Mouse (Mus musculus) cerebellum, adult 9-11 months (tissue): ENCODE data around the gene Eif2b5.

Experiments used
- DNase-seq: peaks from one replicate; pipeline ENCODE4 v3.0.0; 2022

Eif2b5 gene

DNA sequence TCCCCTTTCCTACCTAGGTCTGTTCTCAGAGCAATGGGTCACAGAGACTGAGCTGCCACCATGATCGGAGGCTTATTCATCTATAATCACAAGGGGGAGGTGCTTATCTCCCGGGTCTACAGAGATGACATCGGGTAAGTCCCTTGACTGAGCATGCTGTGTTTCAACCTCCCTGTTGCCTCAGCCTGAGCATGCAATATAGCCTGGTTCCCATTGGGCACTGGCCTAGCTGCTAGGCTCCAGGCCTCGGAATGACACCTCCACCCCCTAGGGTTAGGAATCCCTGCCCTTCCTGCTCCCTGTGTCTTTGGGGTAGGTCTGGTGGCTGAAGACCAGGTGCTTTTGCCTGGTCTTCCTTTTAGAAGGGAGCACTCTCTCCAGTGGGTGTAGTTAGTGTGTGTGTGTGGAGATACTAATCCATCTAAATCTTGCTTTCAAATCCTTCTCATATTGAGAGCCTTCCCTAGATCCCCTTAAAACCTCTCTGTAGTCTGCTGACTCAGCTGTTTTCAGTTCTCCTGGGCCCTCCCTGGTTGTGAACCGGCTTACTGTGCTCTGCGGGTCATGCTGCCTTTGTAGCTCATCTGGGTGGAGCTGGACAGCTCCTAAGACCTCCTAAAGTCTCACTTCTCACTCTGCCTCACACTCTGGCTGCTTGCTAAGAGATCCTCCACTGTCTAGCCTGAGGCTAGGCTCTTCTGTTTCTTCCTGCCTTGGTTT is 39.1 kb downstream of the Eif2b5 start:
- no peak for DNase-seq

DNA sequence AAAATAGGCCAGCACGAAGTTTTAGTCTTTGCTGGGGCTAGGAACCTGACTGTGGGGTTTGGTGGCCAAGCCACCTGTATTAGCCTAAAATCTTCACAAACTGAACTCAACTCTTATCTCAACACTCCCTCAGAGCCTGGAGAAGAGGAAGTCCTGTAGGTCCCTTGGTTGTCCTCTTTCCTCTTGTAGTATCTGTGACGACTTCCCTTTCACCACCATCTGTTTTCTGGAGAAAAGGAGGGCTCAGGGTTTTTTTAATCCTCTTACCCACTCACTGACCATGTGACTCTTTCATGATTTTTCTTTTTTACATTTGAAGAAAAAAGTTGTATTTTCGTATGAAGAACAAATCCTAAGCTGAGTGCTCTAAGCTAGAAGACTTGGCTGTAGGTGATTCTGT is 41.0 kb downstream of the Eif2b5 start:
- DNase-seq: no peak

GRCm38 (mm10) chr16:20540438-20540837 is 41.8 kb downstream of the Eif2b5 start:
- no peak for DNase-seq

DNA sequence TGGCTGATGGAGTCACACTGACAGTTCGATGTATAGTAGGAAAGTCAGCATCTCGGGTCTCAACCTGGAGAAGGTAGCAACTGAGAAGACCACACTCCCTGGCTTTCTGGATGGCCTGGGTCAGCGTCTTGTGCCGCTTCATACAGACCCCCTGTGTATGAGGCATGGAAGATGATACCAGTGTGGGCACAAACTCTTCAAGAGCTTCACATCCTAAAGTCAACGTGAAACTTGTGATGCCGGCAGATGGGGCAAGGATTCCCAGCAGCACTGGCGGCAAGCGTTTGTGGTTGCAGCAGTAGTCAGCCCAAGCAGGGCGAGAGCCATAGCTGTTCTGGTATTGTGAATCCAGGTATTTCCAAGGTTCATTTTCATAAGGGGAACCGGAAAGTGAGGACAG is 47.1 kb downstream of the Eif2b5 start:
- no peak for DNase-seq

GRCm38 (mm10) chr16:20547423-20547822 is 48.8 kb downstream of the Eif2b5 start:
- no peak for DNase-seq

- peak; percentile 100 for DNase-seq
Measured at GRCm38 (mm10) chr16:20548096-20548948, 49.7 kb downstream of the Eif2b5 start, which contains the start of gene Abcf3. Abcf3 (plus strand) TSS chr16:20548577.

GRCm38 (mm10) chr16:20549161-20549560 is 50.5 kb downstream of the Eif2b5 start:
- DNase-seq: no peak

GRCm38 (mm10) chr16:20551691-20552090 is 53.1 kb downstream of the Eif2b5 start:
- no peak for DNase-seq

GRCm38 (mm10) chr16:20552594-20552993 is 54.0 kb downstream of the Eif2b5 start:
- no peak for DNase-seq

- DNase-seq: no peak
Measured at GRCm38 (mm10) chr16:20555000-20555399, 56.4 kb downstream of the Eif2b5 start.

DNA sequence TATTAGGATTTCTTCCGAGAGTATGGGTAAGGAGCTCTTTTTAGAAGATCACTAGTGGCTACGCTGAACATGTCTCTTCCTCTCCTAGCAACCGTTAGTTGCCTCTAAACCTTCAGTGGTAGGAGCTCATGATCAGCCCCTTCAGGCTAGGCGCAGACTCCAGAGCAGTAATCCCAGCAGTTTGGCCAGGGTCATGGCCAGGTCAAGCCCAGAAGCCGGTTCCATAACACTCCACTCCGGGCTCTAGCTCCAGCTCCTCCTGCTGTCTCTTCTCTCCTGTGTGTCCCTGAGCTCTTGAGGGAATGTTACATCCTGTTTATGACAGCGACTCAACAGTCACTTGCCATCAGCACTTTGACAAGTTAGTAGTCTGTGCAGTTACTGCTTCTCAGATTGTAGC is 58.8 kb downstream of the Eif2b5 start:
- no peak for DNase-seq
